Mouse (Mus musculus) brain, embryonic 14.5 days (tissue): ENCODE data around the gene Adh6b.

Source experiments
- CTCF ChIP-seq: fragments of 200-500 bp; IDR thresholded peaks from 2 replicates; pipeline ENCODE4 v1.5.1; 2012; ENCODE audit warnings: inconsistent platforms, mild to moderate bottlenecking, moderate library complexity, borderline replicate concordance; ENCODE audit not compliant: insufficient read depth, insufficient read length; ENCODE audit errors: extremely low read depth
- POLR2A ChIP-seq: fragments of 200-500 bp; IDR thresholded peaks from 2 replicates; pipeline ENCODE4 v1.6.1; 2012; ENCODE audit warnings: mild to moderate bottlenecking, inconsistent platforms, borderline replicate concordance; ENCODE audit not compliant: poor library complexity, insufficient read depth, insufficient read length, severe bottlenecking; ENCODE audit errors: extremely low read depth

DNA sequence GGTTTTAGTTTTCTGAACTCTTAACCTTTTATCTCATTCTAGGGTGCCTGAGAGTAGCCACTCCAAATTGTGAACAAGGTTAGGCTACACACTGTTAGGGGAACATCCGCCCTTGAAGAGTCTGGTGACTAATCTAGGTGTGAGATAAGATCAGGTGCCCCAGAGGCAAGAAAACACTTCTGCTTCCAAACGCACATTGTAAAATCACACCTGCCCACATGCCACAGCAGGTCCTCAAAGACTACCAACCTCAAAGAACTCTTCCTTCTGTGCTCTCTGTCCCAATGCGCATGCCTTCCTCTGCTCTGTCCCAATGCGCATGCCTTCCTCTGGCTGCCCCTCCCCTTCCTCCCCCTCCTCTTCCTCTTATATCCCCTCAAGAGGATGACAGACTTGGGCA is 7.3 kb upstream of the Adh6b start:
- TF ChIP-seq CTCF (no peak), POLR2A (no peak)
